Mouse (Mus musculus): ENCODE results near the gene Abhd5. TPM values are rescaled to one million over a fixed set of nuclear protein-coding genes. Genes with fewer than 3 reads are reported as not detected.

The Abhd5 gene
- polyA plus RNA-seq, 1 experiment, result 23.7 TPM

DNA sequence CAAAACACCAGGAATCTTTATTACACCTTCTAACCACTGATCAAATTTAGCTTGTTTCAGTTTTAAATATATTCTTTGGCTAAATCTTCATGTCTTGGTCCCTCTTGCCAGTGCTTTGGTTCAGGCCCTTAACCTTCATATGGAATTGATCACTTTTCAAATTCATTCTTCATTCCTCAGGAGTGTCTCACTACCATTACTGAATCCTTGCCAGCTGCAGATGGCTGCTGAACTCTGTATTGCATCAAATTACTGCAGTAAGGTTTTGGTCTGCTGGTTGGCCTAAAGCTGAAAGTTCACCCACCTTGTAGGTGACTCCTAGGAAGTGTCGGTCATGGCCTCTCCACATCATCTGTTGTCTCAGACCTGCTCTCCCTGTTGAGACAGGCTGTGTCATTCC is 12.8 kb downstream of the Abhd5 start:
- no peak overlapping the region for H3K4me3 ChIP-seq (ENCODE audit: insufficient read depth, low read length)
- TF ChIP-seq CTCF (IDR thresholded peaks at IDR 0.05; ENCODE audit: extremely low read depth, insufficient read depth, low read length) (no peak), POLR2A (IDR thresholded peaks at IDR 0.05; ENCODE audit: extremely low read depth, insufficient read depth, low read length) (no peak)
- no peaks in the 10 kb centered on the region for H3K4me1 ChIP-seq (ENCODE audit: control insufficient read depth, insufficient read depth, low read length)
- no peak overlapping the region for H3K27ac ChIP-seq (ENCODE audit: insufficient read depth, low read length)

DNA sequence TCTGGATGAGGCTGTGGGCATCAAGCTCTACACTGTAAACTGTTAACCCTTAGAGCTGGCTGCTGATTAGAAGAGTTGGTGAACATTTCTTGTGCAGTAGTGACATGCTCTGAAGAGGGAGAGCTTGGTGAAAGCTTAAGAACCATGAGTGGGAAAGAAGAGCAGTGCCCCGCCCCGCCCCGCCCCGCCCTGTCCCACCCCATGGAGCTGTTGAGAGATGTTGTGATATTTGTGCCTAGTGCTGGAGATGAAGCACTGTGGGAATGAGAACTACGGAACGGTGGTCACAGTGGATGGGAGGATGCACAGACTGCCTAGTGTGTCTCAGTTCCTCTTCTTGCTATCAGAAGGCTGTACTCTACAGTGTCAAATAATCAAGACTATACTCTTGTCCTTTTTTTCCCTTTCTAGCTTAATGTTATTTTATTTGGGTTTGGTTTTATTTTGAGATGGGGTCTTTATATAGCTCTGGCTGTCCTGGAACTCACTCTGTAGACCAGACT is 18.9 kb downstream of the Abhd5 start:
- H3K4me1 ChIP-seq (ENCODE audit: control insufficient read depth, insufficient read depth, low read length), result no peaks in the 10 kb centered on the region
- TF ChIP-seq POLR2A (IDR thresholded peaks at IDR 0.05; ENCODE audit: extremely low read depth, insufficient read depth, low read length) (no peak), CTCF (IDR thresholded peaks at IDR 0.05; ENCODE audit: extremely low read depth, insufficient read depth, low read length) (no peak)
- no peak overlapping the region for H3K4me3 ChIP-seq (ENCODE audit: insufficient read depth, low read length)
- H3K27ac ChIP-seq (ENCODE audit: insufficient read depth, low read length), result no peak overlapping the region

GRCm38 (mm10) chr9:122372506-122372905 is 21.1 kb downstream of the Abhd5 start:
- TF ChIP-seq CTCF (IDR thresholded peaks at IDR 0.05; ENCODE audit: extremely low read depth, insufficient read depth, low read length) (no peak), POLR2A (IDR thresholded peaks at IDR 0.05; ENCODE audit: extremely low read depth, insufficient read depth, low read length) (no peak)
- Histone ChIP-seq H3K4me3 (ENCODE audit: insufficient read depth, low read length) (no peak overlapping the region), H3K27ac (ENCODE audit: insufficient read depth, low read length) (no peak overlapping the region), H3K4me1 (ENCODE audit: control insufficient read depth, insufficient read depth, low read length) (no peaks in the 10 kb centered on the region)

GRCm38 (mm10) chr9:122372991-122373390 is 21.6 kb downstream of the Abhd5 start:
- TF ChIP-seq POLR2A (IDR thresholded peaks at IDR 0.05; ENCODE audit: extremely low read depth, insufficient read depth, low read length) (no peak), CTCF (IDR thresholded peaks at IDR 0.05; ENCODE audit: extremely low read depth, insufficient read depth, low read length) (no peak)
- no peak overlapping the region for H3K4me3 ChIP-seq (ENCODE audit: insufficient read depth, low read length)

GRCm38 (mm10) chr9:122378986-122379385 is 27.6 kb downstream of the Abhd5 start:
- Histone ChIP-seq H3K4me3 (ENCODE audit: insufficient read depth, low read length) (no peak overlapping the region), H3K27ac (ENCODE audit: insufficient read depth, low read length) (no peak overlapping the region), H3K4me1 (ENCODE audit: control insufficient read depth, insufficient read depth, low read length) (no peaks in the 10 kb centered on the region; the same call in 1 of the 2 replicates)
- no peak for TF ChIP-seq CTCF (IDR thresholded peaks at IDR 0.05; ENCODE audit: extremely low read depth, insufficient read depth, low read length)

More at GRCm38 (mm10) chr9:122372991-122373390, 21.6 kb downstream of the Abhd5 start:
- no peaks in the 10 kb centered on the region for H3K4me1 ChIP-seq (ENCODE audit: control insufficient read depth, insufficient read depth, low read length)
- no peak overlapping the region for H3K27ac ChIP-seq (ENCODE audit: insufficient read depth, low read length)

DNA sequence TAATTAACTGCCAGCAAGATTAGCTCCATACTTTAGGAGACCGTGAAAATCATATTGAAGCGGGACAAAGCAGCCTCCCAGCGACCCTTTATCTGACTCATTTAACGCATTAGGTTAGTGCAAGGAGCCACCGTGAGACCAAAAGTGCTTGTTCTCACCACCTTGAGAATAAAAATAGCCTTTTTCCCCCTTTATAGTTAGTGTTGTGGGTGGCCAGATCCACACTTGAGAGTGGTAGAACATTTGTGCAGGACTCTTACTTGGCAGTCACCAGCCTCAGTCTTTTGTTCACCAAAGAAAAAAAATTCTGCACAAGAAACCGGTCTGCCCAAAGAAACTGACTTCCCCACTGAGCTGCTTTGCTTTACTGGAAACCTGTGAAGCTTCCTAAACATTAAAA is 29.6 kb downstream of the Abhd5 start:
- H3K4me1 ChIP-seq (ENCODE audit: control insufficient read depth, insufficient read depth, low read length), result no peaks in the 10 kb centered on the region; the same call in 1 of the 2 replicates
- no peak for TF ChIP-seq POLR2A (IDR thresholded peaks at IDR 0.05; ENCODE audit: extremely low read depth, insufficient read depth, low read length)
- no peak for TF ChIP-seq CTCF (IDR thresholded peaks at IDR 0.05; ENCODE audit: extremely low read depth, insufficient read depth, low read length)
- no peak overlapping the region for H3K27ac ChIP-seq (ENCODE audit: insufficient read depth, low read length)
- H3K4me3 ChIP-seq (ENCODE audit: insufficient read depth, low read length), result no peak overlapping the region

- H3K4me1 ChIP-seq (ENCODE audit: control insufficient read depth, insufficient read depth, low read length), result no peaks in the 10 kb centered on the region; the same call in 1 of the 2 replicates
- TF ChIP-seq CTCF (IDR thresholded peaks at IDR 0.05; ENCODE audit: extremely low read depth, insufficient read depth, low read length) (no peak), POLR2A (IDR thresholded peaks at IDR 0.05; ENCODE audit: extremely low read depth, insufficient read depth, low read length) (no peak)
- no peak overlapping the region for H3K4me3 ChIP-seq (ENCODE audit: insufficient read depth, low read length)
- H3K27ac ChIP-seq (ENCODE audit: insufficient read depth, low read length), result no peak overlapping the region
These were observed 30.6 kb downstream of the Abhd5 start for GRCm38 (mm10) chr9:122382006-122382405.

DNA sequence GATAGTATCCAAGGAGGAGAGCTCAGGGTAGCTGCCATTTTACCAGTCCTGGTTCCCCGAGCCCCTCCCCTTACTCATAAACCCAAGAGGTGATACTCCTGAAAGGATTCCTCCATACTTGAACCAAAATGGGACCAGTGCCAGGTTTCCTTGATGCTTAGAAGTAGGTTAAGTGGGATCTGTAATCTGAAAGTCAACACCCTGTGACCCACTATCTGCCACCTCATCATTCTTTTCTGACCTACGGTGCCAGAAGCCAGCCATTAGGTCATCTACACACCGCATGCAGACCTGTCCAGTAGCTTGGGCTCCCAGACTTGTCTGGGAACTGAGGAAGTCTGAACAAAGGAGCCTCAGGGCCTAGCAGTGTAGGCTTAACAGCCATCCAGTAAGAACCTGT is 34.6 kb downstream of the Abhd5 start:
- H3K4me3 ChIP-seq (ENCODE audit: insufficient read depth, low read length), result no peak overlapping the region
- no peak for TF ChIP-seq CTCF (IDR thresholded peaks at IDR 0.05; ENCODE audit: extremely low read depth, insufficient read depth, low read length)
- TF ChIP-seq POLR2A (IDR thresholded peaks at IDR 0.05; ENCODE audit: extremely low read depth, insufficient read depth, low read length), result no peak
- no peaks in the 10 kb centered on the region; the same call in 1 of the 2 replicates for H3K4me1 ChIP-seq (ENCODE audit: control insufficient read depth, insufficient read depth, low read length)
- no peak overlapping the region for H3K27ac ChIP-seq (ENCODE audit: insufficient read depth, low read length)

DNA sequence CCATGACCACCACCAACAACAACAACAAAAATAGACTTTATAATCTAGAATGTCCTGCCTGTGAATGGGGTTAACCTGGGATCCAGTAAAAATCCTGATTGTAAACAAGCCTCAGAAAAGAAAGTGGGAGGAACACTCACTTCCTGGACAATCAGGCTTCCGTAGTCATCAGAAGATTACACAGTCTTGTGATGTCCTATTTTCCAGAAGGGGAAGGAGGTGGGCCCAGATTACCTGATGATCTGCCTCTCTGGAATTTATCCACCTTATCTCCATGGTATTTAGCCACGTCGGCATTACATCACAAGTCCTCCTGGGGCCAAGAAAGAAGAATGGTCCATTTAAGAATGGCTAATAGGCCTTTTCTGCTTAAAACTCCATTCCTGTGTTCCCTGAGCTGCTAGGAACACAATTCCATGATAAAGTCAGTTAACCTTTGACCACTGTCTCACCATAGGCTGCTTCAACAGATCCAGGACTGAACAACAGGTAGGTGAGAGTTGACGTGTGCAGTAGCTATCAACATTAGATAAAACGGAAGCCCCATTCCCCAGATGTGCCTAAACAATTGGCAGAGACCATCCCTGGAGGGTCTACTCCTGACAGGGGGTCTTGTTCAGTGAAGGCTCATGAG is 38.0 kb downstream of the Abhd5 start:
- Histone ChIP-seq H3K4me1 (ENCODE audit: control insufficient read depth, insufficient read depth, low read length) (no peaks in the 10 kb centered on the region), H3K4me3 (ENCODE audit: insufficient read depth, low read length) (no peak overlapping the region), H3K27ac (ENCODE audit: insufficient read depth, low read length) (no peak overlapping the region)
- TF ChIP-seq POLR2A (IDR thresholded peaks at IDR 0.05; ENCODE audit: extremely low read depth, insufficient read depth, low read length), result no peak
- no peak for TF ChIP-seq CTCF (IDR thresholded peaks at IDR 0.05; ENCODE audit: extremely low read depth, insufficient read depth, low read length)

DNA sequence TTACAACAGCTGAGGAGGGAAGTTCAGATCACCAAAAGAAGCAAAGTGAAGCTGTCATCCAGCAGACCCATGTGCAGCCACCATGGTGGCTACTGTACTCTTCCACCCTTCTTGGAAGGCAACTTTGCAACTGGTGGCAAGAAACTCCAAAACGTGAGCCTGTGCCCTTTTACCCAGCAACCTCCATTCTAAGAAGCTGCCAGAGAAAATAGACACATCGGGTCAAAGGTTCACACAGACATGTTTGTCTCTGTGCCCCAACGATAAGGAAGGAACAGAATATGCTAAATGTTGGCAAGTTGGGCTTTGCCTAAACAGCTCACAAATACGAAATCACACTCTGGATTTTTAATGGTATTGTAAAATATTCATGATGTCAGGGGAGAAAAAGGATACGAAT is 44.4 kb downstream of the Abhd5 start:
- no peak for TF ChIP-seq CTCF (IDR thresholded peaks at IDR 0.05; ENCODE audit: extremely low read depth, insufficient read depth, low read length)
- TF ChIP-seq POLR2A (IDR thresholded peaks at IDR 0.05; ENCODE audit: extremely low read depth, insufficient read depth, low read length), result no peak
- H3K27ac ChIP-seq (ENCODE audit: insufficient read depth, low read length), result no peak overlapping the region
- H3K4me3 ChIP-seq (ENCODE audit: insufficient read depth, low read length), result no peak overlapping the region
- H3K4me1 ChIP-seq (ENCODE audit: control insufficient read depth, insufficient read depth, low read length), result peaks cover 2% of the 10 kb centered on the region; the same call in 1 of the 2 replicates
